Mouse (Mus musculus) gastrocnemius, postnatal 4 days (tissue): ENCODE results near the gene Olfr653. TPM values are rescaled to one million over a fixed set of nuclear protein-coding genes. Genes with fewer than 3 reads are reported as not detected.

Source experiments
- DNase-seq, 2 experiments: peaks; one replicate each; pipeline ENCODE4 v3.0.0; 2021 to 2022; ENCODE audit warnings: low spot score in 2 of 2, mixed read lengths in 2 of 2
- long read RNA-seq, 2 experiments: library from polyadenylated mRNA; stranded (forward); transcript quantifications; one replicate each; pipeline ENCODE4 v2.0.0; 2021
- total RNA-seq, 2 experiments: library from RNA; stranded (reverse); gene quantifications; 2 replicates each; pipeline ENCODE4 v1.2.3; 2021

Gene Olfr653
- total RNA-seq, result not detected
- long read RNA-seq, experiment 1, result 0 reads
- long read RNA-seq, experiment 2, result 0 reads

DNA sequence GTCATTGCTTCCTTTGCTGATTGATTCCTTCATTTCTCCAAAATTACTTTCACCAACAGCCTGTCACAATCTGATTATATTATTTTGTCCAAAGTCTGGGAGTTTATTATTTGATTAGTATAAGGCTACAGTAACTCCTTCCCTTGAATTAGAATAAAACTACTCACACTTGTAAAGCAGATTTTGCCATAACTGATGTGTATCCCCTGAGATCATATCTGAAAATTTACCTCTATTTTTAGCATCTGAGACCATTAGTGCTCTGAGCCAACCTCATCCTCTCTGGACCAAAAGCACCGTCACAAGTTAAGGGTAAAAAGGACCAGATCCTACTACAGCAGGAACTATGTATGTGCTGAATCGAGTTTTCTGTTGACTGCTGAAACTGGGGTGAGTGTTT lies at the start of gene Olfr653:
TSS of gene Olfr653 (plus strand) at position 301 of the 400 bp plus-strand sequence.
- DNase-seq, result no peak

DNA sequence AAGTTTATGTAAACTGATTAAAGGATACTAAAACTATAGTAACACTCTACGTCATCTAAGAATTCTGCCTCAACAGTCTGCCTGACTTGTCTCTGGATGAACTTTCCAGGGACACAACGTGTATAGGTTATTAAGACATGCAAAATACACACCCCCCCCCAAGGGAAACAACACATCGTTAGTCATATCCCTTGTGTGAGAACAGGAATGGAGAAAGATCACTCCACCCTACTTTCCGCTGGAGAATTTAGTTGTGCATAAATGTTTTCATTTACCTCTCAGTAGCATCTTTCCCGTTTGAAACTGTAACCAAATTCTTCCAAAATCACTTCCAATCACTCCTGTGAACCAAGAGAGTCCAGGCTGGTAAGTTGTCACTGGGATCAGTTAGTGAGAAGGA lies 27.3 kb upstream of the Olfr653 start, which contains the start of gene Olfr651:
TSS of gene Olfr651 (plus strand) at position 301 of the 400 bp plus-strand sequence.
- DNase-seq, result no peak

DNA sequence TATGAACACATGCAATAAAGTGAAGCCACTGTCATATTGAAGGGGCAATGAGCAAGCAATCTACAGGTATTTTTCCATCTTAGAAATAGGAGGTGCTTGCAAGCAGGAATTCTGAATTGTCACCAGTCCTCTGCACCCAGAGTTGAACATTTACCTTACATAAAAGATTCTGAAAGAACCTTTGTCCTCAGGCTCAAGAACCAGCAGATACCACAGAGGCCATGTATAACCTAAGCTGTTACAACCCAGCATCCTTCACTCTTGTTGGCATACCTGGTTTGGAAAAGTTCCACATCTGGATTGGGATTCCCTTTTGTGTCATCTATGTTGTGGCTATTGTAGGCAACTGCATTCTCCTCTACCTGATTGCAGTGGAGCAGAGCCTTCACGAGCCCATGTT lies 24.4 kb upstream of the Olfr653 start:
- no peak for DNase-seq

DNA sequence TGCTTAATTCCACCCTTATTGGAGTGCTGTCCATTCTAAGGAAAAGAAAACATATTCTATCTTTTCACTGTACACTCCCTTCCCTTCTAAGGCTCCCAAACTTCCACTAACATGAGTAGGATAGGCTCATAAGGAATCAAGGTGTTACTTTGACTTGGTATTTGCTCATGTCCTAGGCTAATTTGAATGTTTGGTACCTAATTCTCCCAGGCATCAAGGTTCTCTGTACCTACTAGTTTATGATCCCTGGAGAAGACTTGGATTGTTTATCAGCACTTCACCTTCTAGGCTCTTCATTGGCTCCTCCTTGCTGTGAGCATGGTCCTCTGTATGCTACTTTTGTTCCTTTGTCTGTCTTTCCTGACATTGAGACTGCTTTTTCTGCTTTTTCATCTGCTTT lies 16.5 kb upstream of the Olfr653 start, which contains the start of gene Olfr652:
TSS of gene Olfr652 (plus strand) at position 301 of the 400 bp plus-strand sequence.
- no peak for DNase-seq

DNA sequence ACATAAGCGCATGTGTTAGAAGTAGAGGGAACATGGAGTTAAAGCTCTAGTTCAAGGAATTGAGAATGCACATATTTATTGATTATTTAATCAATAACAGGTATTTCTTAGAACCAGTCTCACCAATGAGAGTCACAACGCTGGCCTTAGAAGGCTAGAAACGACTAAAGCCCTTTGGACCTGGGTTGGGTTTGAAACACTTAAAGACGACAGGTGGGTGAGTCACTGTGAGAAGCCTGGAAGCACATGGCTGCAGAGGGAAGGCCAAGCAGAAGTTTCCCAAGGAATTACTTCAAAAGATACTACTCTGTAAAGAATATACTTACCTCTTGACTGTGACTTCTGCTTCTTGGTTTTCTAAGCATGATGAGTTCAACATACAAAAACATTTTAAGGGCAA lies 3.7 kb downstream of the Olfr653 start:
- no peak for DNase-seq

DNA sequence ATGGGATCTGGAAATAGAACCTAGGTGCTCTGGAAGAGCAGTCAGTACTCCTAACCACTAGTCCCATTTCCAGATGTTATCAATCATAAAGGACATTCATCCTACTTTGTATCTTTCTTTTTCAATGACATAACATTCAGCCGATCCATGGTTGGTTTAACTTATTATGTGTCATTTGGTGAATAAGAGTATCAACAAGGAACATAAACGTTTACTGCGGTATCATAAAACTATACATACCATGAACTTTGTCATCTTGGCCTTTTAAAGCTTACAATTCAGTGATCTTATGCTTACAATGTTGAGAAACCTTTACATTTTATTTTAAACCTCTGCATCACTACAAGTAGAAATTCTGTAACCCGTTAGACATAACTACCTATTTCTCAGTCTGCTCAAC lies 4.3 kb downstream of the Olfr653 start:
- no peak for DNase-seq

DNA sequence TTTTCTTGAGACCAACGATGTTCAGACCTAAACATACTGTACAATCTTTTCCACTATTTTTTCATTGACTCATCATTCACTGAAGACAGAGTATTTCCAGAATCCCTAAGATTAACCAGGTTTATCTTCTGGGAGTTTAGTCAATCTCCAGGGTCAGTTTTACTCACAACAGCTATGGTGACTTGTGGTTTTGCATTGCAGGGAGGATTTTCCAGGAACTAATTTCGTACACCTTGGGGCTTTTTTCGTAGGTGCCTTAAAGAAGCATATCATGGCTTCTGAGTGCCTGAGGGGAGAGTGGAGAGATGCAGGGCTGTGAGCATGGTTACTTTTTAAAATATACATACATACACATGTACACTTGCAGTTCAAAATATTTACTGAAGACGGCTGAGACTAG lies 9.6 kb downstream of the Olfr653 start, which contains the start of gene Olfr654:
TSS of gene Olfr654 (plus strand) at position 301 of the 400 bp plus-strand sequence.
- no peak for DNase-seq

DNA sequence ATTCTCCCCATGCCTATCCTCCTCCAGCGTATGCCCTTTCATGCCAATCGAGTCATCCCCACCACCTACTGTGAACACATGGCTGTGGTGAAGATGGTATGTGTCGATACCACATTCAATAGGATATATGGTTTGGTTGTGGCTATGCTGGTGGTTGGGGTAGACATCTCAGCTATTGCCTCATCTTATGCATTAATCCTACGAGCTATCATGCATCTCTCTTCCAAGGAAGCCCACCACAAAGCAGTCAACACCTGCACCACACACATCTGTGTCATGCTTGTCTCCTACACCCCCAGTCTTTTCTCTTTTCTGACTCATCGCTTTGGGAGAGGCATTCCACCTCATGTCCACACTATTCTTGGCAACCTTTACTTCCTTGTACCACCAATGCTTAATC lies 11.2 kb downstream of the Olfr653 start:
- DNase-seq, result no peak

DNA sequence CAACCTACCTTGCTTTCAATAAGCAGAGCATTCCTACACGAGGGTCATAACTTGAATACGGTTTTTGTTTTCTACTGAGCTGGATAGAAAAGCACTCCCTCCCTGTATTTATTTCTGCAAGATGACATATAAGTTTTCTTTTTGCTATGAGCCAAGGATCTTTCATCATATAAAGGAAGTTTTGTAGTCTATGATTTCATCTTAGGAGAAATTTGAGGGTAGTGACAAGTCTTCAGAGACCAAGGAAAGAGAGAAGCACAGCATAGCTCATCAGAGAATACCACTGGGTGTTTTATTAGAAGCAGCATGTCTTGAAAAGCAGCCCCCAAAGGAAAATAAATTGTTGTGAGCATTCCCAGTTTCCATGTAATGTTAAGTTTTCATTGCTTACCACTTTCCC lies 24.6 kb downstream of the Olfr653 start, which contains the start of gene Olfr655:
TSS of gene Olfr655 (minus strand) at position 101 of the 400 bp plus-strand sequence.
- no peak for DNase-seq

DNA sequence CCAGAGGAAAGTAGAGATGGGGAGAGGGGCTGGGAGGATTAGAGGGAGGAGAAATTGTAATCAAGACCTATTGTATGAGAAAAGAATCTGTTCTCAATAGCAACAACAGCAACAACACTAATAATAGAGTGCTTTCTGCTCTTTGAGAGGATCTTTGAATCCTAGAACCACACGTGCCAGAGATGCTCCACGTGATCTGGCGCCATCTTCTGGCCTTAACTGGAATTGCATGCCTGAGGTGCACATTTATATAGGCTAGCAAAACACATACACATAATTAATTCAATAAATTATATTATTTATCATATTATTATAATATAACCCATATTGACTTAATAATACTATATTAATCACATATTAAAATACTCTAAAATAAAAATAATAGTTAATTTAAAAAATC lies 26.1 kb downstream of the Olfr653 start:
- DNase-seq, result no peak

DNA sequence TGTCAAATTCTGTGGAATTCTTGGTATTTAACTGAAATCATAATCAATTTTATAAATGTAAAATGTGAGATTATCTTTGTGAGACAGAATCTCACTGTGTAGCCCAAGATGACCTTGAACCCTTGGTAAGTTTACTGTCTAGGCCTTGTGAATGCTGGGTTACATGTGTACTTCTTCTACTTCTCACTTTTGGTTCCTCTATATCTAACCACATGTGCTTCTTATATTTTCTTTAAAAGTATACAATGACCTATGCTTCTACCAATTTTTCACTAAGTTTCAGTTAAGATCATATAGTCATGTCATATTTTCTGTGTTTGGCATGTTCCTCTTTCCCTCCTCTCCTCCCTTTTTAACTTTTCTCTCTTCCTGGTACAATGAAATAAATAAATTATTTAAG lies 27.6 kb downstream of the Olfr653 start:
- no peak for DNase-seq

DNA sequence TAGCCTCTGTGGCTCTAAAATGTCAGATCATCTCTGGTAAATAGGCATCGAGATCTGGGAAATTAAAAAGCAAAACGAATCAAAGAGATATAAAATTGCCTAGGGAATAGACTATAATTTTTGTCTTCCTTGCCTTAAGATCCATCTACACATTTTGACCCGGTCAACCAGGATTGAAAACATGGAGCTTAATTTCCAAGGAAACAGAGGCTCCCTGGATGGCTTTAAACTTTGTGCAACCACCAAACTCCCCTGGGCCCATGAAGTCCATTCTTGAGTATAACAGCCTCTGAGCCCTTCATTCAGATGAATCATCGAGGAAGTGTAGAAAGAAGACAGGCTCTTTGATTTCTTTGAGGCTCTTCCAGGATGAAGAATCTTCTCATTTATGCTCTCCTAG lies 36.5 kb downstream of the Olfr653 start, which contains the start of gene Olfr656:
TSS of gene Olfr656 (plus strand) at position 301 of the 400 bp plus-strand sequence.
- no peak for DNase-seq

DNA sequence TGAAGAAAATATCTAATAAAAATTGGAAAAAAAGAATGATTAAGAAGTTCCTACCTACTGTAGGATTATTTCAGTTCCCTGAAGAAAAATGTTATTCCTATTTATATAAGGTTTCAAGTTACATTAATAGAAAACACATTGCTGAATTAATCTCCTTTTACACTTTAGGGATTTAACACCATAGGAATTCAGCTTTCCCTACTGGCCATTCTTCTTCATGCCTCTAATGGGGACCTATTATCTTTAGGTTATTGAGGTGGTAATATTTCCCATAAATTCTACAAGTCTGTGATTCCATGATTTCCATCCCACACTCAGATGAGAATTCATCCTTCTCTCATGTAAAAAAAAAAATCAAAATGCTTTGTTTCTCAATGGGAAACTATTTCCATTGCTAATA lies 47.4 kb downstream of the Olfr653 start, which contains the start of gene Olfr657:
TSS of gene Olfr657 (plus strand) at position 301 of the 400 bp plus-strand sequence.
- no peak for DNase-seq

Other genes starting within 250 kb of the Olfr653 start
- gene Trim34b, start 247.8 kb upstream of the Olfr653 start, total RNA-seq, result under 1 TPM in 1 of 2 experiments, not detected in 1; 0.29 TPM
- 1 to 10 TPM; 2.6 to 3.5 TPM for gene Trim12c, start 224.0 kb upstream of the Olfr653 start, total RNA-seq
- gene Trim30b, start 207.4 kb upstream of the Olfr653 start, total RNA-seq, result under 1 TPM; 0.05 to 0.08 TPM
- gene Trim30c, start 176.5 kb upstream of the Olfr653 start, total RNA-seq, result under 1 TPM in 1 of 2 experiments, not detected in 1; 0.21 TPM
- 1 to 10 TPM; 1.4 to 1.5 TPM for gene Trim30a, start 112.1 kb upstream of the Olfr653 start, total RNA-seq
- gene Trim30d, start 69.5 kb upstream of the Olfr653 start, total RNA-seq, result under 1 TPM; 0.32 to 0.62 TPM
- not detected for gene Olfr651, start 27.2 kb upstream of the Olfr653 start, total RNA-seq
- gene Olfr652, start 16.4 kb upstream of the Olfr653 start, total RNA-seq, result not detected
- gene Olfr654, start 9.7 kb downstream of the Olfr653 start, total RNA-seq, result not detected
- not detected for gene Olfr655, start 24.5 kb downstream of the Olfr653 start, total RNA-seq
- not detected for gene Olfr656, start 36.6 kb downstream of the Olfr653 start, total RNA-seq
- gene Olfr657, start 47.5 kb downstream of the Olfr653 start, total RNA-seq, result not detected
- not detected for gene Olfr658, start 70.0 kb downstream of the Olfr653 start, total RNA-seq
- not detected for gene Olfr659, start 89.4 kb downstream of the Olfr653 start, total RNA-seq
- gene Olfr661, start 109.2 kb downstream of the Olfr653 start, total RNA-seq, result not detected
- not detected for gene Usp17le, start 200.2 kb downstream of the Olfr653 start, total RNA-seq